Mouse (Mus musculus) CH12.LX (cell line): ENCODE results near the gene Gm6408.

Source experiments
- EP300 ChIP-seq: IDR thresholded peaks from 2 replicates; pipeline ENCODE4 v1.6.1; 2011; ENCODE audit warnings: low read length, improper control_type of control experiment
- SIN3A ChIP-seq: IDR thresholded peaks from 2 replicates; pipeline ENCODE4 v1.6.1; 2012; ENCODE audit warnings: low read length, improper control_type of control experiment, inconsistent platforms
- USF1 ChIP-seq: IDR thresholded peaks from 2 replicates; pipeline ENCODE4 v1.6.1; 2014; ENCODE audit warnings: low read depth, mild to moderate bottlenecking, inconsistent platforms, low read length, improper control_type of control experiment
- ZC3H11A ChIP-seq: IDR thresholded peaks from 2 replicates; pipeline ENCODE4 v1.6.1; 2012; ENCODE audit warnings: low read depth, mild to moderate bottlenecking, inconsistent platforms, low read length, improper control_type of control experiment
- ZKSCAN1 ChIP-seq: IDR thresholded peaks from 2 replicates; pipeline ENCODE4 v1.6.1; 2012; ENCODE audit warnings: low read depth, inconsistent platforms, low read length, improper control_type of control experiment, borderline replicate concordance
- ZNF384 ChIP-seq: IDR thresholded peaks from 2 replicates; pipeline ENCODE4 v1.6.1; 2012; ENCODE audit warnings: low read depth, low read length, improper control_type of control experiment, inconsistent platforms

DNA sequence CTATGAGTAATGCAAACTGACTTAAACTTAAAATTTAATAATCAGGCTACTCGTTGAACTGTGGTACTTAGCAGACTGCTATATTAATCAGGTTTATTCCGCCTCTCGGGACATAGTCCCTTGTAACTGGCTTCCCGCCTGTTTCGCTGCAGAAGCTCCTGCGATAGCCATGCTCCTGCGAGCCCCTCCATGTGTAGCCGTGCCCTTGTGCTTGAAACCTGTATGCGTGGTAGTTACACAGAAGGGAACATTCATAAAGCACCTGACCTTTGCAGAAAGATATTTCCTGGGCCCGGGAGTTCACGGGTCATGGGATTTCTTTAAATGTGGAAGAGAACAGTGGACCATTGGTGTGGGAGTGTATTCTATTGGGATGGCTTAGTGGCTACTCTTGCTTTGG is 45.0 kb upstream of the Gm6408 start:
- TF ChIP-seq USF1 (no peak), SIN3A (no peak), ZNF384 (no peak), ZKSCAN1 (no peak), EP300 (no peak), ZC3H11A (no peak)
